Mouse (Mus musculus) heart, adult 2 months (tissue): ENCODE measurements around the gene Igfbp2.

Experiments used
- CTCF ChIP-seq: fragments of 200-600 bp; IDR thresholded peaks from 2 replicates; pipeline ENCODE4 v1.8.1; 2022; ENCODE audit warnings: antibody characterized with exemption, mild to moderate bottlenecking, moderate library complexity
- EP300 ChIP-seq: fragments of 200-500 bp; IDR thresholded peaks from 2 replicates; pipeline ENCODE4 v1.6.1; 2011; ENCODE audit warnings: low read depth, low read length, control low read depth; ENCODE audit not compliant: insufficient read depth
- POLR2A ChIP-seq: fragments of 200-500 bp; IDR thresholded peaks from 2 replicates; pipeline ENCODE4 v1.6.1; 2011; ENCODE audit warnings: mild to moderate bottlenecking, low read depth, low read length, control low read depth; ENCODE audit not compliant: insufficient read depth

- TF ChIP-seq CTCF (no peak), POLR2A (no peak), EP300 (no peak)
These were observed 13.2 kb upstream of the Igfbp2 start for GRCm38 (mm10) chr1:72811061-72811460.
